Mouse (Mus musculus) G1E (cell line): ENCODE measurements around the gene S100pbp.

Experiments
- CTCF ChIP-seq: IDR thresholded peaks from 2 replicates; pipeline ENCODE4 v1.5.1; 2012; ENCODE audit warnings: low read depth, low read length, inconsistent platforms, mixed read lengths
- GATA1 ChIP-seq: IDR thresholded peaks from 2 replicates; pipeline ENCODE4 v1.6.1; 2012; ENCODE audit warnings: borderline replicate concordance, low read length, inconsistent platforms, mixed read lengths
- TAL1 ChIP-seq: conservative IDR thresholded peaks from 2 replicates; pipeline ENCODE4 v1.6.1; 2012; ENCODE audit warnings: low read depth, low read length, inconsistent platforms, mixed read lengths

- no peak for TF ChIP-seq GATA1
- TF ChIP-seq CTCF: no peak
- no peak for TF ChIP-seq TAL1
Observed at GRCm38 (mm10) chr4:129108624-129109023, 80.9 kb downstream of the S100pbp start.
